Mouse (Mus musculus): ENCODE results near the gene Akr1d1.

Gene Akr1d1

DNA sequence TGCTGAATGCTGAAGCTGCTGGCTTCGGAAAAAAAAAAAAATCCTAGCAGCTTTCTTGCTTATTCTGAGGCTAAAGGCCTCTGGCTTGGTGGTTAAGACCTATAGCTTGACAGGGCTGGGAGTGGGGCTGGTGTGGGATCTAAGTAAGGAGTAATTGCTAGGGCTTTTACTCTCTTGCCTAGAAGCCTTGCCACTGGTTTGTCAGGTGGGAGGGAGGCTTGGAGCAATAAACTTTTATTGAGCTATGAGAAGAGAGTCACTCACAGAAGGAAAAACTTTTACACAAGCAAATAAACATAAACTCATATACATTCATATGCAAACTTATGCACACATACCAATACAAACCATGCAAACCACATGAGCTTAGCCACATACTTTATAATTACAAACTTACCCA is 42.0 kb downstream of the Akr1d1 start:
- DNase-seq = no peak

DNA sequence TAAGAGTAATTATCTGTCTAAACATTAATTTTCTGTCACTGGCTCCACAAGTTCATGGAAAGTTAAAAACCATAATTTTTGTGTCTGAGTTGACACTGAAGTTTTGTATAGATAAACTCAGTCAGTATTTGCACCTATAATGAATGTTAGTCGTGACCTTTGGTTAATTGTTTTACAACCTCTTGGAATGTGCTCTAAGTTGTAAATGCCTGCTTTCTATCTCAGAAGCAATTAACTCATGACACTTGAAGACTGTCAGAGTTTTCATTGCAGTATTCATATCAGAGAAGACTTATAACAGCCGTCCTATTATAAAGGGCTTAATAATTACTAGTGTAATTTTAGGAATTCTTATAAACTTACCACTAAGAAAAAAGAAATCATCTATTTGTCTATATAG is 43.0 kb downstream of the Akr1d1 start:
- no peak for DNase-seq

DNA sequence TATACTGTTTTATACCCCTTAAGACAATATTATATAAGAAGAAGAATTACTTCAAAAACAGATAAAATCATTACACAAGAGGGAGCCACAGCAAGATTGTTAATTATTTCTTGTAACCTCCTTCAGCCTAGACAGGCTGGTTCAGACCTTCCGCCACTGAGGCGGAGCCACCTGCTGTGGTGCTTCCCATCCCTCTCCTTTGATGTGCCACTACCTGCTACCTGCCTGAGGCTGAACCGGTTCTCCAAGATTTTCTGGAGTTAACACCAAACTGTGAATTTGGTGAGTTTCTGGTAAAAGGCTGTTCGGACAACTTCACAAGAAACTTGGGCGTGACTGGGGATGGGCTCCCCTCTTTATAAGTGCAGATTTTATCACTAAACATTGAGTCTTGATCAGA is 50.5 kb downstream of the Akr1d1 start:
- DNase-seq = no peak

DNA sequence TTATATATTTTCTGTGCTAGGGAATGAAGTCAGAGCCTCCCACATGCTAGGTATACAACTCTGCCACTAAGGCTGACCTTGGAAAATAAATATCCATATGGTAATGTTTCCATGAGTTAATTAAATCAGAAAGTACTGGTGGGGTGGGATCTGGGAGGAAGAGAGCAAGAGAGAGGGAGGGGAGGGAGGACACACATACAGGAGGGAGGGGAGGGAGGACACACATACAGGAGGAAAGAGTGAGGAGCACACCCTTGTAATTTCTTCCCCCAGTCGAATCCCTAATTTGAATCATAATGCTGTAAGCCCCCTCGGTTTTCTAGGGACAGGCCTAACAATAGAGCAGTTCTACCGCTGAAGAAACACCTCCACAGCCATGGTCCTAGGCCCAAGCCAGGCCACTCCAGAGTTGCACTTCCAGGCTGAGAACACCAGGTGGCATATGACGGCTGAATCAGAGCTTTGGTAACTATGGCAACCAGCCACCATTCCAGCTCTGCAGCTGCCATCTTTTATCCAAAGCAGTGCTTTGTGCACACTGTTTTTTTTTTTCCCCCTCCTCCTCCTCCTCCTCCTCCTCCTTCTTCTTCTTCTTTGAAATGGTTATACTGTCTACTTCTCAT is 59.5 kb downstream of the Akr1d1 start:
- peak; percentile 93 for DNase-seq

DNA sequence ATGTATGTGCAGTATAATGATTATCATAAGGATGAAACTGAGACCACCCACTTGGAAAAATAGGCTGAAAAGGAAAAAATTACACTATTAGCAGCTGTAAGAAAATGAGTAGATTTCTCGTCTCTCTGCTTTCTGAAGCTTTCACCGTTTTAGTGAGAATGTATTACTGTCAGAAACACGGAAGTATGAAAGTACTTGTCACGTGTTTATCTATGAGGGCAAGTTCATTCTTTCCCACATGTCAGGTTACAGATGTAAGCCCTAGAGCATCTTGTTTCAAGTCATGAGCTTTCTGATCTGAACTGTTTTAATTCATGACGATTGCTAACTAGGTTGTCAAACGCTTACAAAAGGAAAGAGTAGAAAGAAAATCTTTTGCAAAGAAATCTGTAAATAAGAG is 60.8 kb downstream of the Akr1d1 start:
- no peak for DNase-seq

DNA sequence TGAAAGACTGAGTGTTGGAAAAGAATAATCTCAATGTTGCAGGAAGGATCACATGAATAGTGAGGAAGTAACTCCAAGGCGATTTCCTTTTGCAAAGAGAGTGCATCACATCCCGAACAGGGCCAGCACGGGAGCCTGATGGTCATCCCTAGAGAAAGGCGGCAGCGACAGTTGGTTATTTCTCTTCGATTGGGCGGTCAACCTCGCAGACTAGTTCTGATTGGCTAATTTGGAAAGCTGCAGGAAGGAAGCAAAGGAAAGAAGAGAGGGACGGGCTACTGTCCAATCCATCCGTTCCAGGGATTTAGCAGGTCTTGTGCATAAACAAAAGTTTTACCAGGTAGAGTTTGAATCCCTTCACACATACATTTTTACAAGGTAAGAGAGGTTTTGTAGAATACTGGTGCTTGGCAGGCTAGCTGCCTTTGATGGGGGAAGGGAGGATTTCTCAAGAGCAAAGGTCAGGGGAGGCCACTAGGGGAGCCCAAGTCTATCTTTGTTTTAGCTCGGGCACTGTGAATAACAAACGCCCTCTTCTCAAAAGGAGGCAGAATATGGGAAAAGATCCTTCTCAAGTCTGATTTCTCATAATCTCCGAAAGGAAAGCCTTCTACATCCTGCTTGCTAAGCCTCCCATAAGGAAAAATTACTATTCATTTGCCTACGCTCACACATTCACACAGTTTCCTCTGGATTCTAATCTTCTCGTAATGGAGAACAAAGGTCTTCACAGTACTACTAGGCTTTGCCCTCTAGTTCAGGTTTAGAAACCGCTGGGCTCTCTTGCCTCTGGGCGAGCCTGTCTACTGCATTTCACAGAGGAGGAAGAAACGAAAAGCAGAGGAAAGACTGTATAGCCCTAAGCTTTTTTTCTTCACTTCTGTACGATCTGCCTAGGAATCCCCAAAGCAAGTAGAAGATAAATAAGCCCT is 62.4 kb downstream of the Akr1d1 start:
- DNase-seq = peak; percentile 89

DNA sequence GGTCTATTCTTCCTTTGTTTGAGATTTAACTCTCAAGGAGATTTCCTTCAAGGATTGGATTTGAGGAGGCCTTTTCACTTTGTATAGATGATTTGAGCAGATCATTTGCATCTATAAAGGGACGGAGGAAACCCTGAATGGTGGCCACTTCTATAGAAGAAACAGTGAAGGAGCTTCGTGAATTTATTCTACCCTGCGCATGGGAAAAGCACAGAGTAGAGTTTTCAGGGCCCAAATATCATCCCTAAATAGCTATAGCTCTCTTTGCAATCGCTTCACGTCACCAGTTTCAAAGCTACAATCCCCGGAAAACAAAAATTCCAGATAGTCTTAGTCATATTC is 63.0 kb downstream of the Akr1d1 start:
- DNase-seq = peak; percentile 47

DNA sequence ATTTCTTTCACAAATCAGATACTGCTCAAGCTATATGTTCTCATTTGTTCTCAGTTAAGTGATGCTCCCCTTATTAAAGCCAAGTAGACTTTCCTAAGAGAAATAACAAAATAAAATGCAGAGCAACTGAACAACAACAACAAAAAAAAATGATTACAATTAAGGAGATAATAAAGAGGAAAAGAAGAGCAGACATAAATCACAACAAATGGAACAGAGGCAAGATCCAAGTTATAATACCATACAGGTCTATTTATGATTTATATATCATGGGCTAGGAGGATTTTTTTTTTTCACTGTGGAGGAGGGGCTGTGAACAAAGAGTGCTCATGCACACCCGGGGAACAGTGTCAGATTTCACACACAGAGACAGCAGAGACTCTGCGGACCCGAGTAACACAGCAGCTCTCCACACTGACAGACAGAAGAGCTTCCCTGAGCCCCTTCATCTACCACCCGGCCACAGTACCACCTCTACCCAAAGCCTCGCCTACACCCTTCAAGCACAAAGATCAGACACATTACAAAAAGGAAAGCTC is 63.6 kb downstream of the Akr1d1 start:
- DNase-seq = peak; percentile 64

DNA sequence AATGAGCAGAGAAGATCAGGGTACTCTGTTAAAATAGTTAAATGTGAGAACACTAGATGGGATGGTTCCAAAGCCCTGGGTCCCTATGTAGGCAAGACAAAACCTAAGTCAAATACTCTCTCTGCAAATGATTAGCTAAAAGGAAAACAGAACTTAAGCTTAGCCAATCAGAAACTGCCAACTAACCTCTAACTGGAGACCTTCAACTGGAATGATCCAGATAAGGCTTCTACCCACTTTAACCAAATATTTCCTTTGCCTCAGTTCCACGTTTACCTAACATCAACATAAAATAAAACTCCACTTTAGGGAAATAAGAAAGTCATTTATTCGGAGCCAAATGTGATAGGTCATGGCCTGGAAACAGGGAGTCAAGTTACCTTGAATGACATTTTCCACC is 67.1 kb downstream of the Akr1d1 start:
- DNase-seq = no peak

DNA sequence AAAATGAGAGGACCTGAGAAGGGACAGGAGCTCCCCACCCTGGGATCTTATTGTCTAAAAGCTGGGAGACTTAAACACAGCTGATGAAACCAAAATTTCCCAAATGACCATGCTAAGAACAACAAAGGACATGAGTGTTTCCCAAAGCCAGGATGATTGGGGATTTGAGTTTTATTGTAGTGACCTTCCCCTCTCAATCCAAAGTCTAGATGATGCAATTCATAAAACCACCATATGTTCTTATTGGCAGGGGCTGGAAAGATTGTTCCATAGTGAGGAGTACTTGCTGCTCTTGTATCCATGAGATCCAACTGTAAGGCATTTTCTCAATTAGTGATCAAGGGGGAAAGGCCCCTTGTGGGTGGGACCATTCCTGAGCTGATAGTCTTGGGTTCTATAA is 68.1 kb downstream of the Akr1d1 start:
- DNase-seq = no peak

DNA sequence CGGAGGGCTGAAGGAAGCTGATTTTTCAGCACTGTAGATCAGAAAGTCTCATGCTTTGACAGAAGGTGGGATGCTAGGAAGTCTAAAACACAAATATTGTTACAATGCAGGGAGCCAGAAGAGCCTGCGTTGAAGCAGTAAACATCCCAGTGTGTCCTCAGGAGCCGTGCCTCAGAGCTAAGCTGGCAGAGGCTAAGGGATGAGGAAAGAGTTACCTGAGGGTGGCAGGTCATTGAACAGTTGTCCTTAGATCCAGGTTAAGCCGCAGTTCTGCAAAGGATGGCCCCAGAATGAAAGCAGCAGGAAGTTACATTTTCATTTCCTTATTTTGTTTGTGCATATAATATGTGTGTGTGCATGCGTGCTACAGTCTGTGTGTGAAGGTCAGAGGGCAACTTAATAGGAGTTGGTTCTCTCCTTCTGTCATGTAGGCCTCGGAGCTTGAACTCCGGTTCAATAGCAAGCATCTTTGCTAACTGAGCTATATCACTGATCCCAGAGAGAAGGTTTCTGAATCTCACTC is 71.1 kb downstream of the Akr1d1 start:
- no peak for DNase-seq

DNA sequence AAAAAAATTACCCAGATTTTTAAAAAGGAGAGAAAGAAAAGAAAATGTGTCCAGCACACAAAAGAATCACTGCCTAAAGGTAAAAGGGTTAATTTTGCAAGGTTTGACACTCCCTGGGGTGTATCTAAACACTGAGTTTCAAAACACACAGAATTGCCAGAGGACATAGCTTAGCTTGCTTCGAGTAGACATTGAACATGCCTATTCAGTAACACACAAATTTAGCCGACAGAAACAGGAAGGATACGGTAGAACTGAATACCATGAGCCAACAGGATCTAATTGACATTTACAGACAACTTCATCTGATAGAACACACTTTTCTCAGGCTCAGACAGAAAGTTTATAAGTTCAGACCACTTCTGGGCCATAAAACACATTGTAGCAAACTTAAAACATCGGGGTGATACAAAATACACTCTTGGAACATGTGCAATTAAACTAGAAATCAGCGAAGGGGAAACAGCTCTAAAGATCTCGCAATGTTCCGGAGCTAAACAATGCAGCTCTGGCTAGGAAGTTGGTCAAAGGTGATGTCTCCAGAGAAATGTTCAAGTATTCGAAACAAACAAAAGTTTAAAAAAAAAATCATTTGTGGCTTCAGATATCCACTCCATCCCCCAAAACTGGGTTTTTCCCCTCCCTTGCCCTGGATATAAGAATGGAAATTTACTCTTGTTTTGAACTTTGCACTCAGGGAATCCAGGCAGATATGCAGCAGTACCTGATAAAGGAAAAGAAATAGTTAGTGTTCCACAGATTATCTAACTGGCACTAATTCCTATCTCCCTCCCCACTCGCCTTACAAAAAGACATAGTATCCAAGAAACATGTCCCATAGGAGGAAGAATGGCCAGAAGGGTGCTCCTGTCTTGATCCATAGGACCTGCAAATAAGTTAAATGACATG is 73.1 kb downstream of the Akr1d1 start:
- no peak for DNase-seq

DNA sequence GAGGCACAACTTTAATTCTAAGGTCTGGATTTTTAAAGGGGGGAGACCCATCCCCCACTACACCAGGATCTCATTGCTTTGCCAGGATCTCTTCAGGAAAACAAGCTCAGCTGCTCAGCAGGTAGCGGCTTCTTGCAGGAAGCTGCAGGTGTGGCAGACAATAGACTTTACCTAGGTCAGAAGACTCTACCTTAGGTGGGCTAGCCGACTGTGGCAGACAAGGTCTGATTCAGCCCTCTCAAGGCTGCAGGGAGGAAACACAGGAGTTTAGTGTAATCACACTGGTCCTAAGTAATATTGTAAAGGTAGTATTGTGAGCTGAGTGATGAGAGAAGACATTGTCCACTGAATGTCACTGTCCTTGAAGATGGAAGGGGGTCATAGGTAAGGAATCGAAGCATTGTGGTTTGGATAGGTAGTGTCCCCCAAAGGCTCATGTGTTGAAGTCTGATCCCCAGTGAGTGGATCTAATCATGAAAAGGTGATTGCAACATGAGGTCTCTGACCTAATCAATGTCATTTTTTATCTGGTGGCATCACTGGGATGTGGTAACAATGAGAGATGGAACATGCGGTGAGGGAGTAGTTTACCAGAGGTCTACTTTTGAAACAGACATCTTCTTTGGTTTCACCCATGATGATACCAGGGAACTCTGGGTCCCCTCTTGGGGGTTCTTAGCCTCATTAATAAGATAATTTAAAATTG is 74.4 kb downstream of the Akr1d1 start:
- no peak for DNase-seq

DNA sequence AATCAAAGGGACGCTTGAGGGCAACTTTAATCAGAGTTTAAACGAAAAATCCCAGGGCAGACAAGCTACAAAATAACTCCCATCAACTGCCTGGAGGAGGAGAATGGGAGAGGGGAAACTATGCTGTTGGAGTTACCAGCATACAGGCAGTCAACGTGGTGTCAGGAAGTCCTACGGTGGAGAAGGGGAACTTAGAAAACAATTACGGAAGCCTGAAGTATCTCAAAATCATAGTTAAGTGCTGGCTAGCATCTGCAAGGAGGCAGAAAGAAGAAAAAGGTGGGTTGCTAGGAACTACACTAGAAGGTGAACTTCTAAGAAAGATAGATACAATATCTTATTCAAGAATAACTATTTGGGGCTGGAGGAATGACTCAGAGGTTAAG is 74.9 kb downstream of the Akr1d1 start:
- DNase-seq = no peak

DNA sequence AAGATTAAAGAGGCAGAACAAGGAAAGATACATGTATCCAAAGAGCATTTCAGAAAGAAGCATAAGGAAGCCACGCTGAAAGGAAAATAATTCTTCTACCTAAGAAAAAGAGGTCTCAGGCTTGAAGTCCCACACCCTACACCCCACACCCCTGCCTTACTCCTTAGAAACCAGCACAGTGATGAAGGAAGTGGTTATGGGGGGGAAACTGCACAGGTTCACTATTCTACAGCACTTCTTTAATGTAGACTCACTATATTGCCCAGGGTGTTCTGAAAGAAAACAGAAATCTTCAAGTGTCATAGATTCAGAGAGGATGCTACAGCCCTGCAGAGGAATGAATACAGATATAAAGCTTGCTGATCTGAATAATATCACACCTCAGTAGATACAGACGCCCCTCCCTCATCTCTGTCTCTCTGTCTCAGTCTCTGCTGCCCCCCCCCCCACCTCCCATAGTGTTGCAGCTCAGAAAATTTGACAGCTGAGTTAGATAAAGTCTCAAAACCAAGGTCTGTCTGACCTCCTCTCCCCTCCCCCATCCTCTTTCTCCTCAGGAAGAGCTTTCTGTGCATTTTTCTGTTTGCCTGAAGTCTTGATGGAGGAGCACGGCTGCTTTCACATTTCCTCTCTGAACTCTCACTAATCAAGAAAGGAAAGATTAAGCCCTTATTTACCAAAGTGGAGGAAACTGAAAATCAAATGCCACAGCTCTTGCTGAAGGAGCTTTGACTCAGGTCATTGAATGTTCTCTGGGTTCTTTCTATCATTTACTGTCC is 77.7 kb downstream of the Akr1d1 start:
- DNase-seq = peak; percentile 12

DNA sequence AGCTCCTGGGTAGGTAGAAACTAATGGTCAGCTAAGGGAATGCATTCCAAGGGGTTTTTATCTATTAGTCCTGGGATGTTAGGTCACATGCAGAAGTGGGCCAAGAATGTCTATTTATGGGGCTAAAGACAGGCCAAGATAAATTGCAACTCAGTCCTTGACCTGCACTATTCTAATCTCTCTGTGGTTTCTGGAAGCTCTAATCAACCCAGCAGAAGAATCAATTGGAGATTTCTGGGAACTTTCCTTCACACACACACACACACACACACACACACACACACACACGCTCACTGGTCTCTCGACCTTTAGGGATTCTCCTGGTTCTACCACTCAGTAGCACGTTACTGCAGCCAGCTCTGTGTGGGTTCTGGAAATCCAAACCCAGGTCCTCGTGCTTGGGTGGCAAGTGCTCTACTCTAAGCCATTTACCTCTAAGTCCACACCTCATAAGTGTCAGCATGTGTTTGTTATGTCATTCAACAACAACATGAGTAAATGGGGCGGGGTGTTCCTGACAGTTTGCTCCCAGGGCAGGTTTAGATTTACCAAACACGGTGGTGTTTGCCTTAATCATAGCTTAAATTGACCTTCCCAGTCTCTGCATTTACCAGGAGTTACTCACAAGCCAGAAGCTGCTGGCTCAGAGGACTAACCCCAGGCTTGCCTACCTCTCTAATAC is 82.8 kb downstream of the Akr1d1 start:
- no peak for DNase-seq

DNA sequence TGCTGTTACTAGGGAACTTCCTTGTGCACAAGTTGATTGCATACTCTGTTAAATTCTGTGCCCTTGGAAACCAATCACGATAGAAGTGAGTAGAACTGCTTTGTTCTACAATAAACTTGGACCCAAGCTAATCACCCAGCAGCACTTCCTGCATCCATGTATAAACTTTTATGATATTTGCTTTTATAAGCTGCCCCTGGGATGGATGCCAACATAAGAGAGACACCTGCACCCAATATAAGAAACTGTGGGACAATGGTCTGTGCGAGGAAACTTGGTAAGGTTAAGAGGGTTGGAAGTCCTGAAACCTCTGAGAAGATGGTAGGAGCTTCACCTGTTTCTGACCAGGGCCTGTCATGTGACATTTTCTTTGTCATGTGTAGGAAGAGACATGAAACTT is 85.5 kb downstream of the Akr1d1 start:
- DNase-seq = no peak

DNA sequence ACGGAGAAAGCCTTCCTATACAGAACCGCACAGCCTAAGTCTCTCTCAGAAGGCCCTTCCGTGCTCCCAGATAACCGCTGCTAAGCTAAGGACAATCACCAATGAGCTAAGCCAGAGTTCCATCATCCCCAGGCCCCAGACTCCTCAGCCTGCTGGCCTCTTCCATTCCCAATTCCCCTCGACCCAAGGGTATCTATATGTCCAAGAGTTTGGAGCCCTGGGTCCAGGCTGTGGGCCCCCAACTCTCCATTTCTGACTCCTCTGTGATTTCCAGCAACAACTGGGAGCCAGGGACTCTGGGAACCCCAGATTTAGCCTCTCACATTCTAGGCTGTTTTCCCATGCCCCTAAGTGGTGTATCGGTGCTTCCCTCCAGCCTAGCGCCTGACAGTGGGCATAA is 86.2 kb downstream of the Akr1d1 start:
- DNase-seq = no peak

DNA sequence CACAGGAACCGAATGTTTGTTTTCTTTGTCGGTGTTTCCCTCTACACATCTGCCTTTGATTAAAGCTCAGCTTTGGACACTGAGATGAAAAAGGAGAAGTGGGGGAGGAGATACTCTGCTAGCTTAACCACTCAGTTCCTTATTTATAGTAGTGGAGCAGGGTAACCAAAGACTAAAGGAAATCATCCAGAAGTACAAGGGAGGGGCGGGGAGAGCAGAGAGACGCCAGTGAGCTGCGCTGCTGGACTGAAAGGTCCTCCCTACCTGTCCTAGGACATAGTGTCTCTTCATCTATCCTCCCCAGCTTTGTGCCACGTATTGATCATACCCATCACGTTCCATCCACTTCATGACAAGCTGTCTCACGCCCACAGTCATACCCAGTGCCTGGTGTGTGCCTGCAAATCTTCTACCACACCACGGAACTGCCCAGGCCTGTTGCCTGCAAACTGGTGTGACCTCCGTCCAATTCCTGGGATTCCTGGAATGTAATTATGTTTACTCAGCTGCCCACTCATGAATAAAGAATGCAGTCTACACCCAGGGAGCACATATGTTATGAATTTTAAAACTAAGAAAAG is 87.5 kb downstream of the Akr1d1 start:
- peak; percentile 73 for DNase-seq

All from embryo, embryonic 11 days (tissue).